Mouse (Mus musculus): Measurements from ENCODE around the gene Tlnrd1. TPM values are rescaled to one million over a fixed set of nuclear protein-coding genes. Genes with fewer than 3 reads are reported as not detected.

Tlnrd1 gene
- polyA plus RNA-seq, 1 experiment, result 117 TPM

DNA sequence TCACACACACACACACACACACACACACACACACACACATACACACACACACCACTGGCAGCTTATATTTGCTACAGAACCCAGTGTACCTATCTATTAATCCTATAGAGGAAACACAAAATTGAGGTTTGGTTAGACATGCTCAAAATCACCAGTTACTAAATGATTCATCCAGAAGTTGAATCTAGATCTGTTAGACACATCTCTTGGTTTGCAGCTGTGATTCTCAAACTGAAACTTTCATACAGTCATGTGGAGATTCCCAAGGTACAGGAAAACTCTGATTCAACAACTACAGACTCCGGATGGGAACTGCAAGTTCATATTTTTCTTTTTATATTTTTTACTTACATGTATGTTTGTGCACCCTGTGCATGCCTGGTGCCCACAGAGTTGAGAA lies 28.9 kb downstream of the Tlnrd1 start:
- WGBS, result 79% methylated on average over 1 of the region's 1 CpGs
- H3K4me3 ChIP-seq (ENCODE audit: low read depth, low read length), result no peak overlapping the region
- H3K27me3 ChIP-seq (ENCODE audit: control insufficient read depth, insufficient read depth, low read length), result no peaks in the 10 kb centered on the region
- H3K36me3 ChIP-seq (ENCODE audit: control insufficient read depth, insufficient read depth, low read length), result no peaks in the 10 kb centered on the region
- peaks cover 28% of the 10 kb centered on the region for H3K4me1 ChIP-seq (ENCODE audit: control insufficient read depth, insufficient read depth, insufficient read length, low read length)
- H3K27ac ChIP-seq (ENCODE audit: insufficient read depth, low read depth, low read length), result no peak overlapping the region
- TF ChIP-seq CTCF (IDR thresholded peaks at IDR 0.05; ENCODE audit: extremely low read depth, insufficient read length, insufficient replicate concordance, low read depth, low read length), result no peak

DNA sequence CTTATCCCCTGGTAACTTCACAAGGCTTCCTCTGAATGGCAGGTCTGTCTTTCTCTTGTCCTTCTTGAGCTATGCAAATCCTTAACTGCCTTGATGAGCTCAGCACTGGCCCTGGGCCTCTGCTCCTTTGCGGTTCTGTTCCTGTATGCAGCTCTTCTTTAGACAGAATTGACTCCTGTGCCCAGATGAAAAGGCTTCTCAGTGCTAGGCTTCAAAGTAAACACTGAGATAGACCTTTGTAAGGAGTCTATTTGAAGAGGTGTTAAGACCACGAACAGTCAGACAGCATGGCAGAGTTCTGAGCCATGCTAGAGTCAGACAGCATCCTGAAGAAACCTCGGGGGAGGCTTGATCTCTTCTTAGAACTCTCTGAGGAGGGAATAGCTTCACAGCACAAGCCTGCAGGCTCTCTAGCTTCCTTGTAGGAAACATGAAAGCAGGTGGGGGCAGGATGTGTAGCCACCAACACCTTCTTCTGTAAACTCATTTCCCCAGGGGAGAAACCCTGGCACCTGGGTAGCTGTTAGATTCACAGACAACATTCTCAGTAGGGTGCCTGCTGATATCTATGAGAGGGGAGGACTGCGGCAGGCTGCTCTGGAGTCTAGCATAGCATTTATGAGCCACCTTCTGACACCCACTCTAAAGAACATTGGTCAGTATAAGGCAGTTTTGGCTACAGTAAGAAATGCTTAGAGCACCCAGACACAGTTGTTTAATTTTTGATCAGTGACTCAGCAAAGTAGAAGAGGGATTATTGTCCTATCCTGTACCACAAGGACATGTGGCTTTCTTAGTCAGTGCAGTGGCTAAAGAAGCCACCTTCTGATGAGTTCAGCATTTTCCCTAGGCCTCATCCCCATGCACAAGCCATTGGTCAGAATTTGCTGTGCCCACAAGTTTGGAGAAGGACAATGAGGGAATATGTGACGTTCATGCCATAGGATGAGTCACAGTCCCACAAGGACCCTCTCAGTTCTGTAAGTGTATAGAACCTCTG lies 31.4 kb downstream of the Tlnrd1 start:
- H3K4me1 ChIP-seq (ENCODE audit: control insufficient read depth, insufficient read depth, insufficient read length, low read length), result peaks cover 27% of the 10 kb centered on the region
- H3K36me3 ChIP-seq (ENCODE audit: control insufficient read depth, insufficient read depth, low read length), result no peaks in the 10 kb centered on the region
- no peak overlapping the region for H3K4me3 ChIP-seq (ENCODE audit: low read depth, low read length)
- TF ChIP-seq CTCF (IDR thresholded peaks at IDR 0.05; ENCODE audit: extremely low read depth, insufficient read length, insufficient replicate concordance, low read depth, low read length), result no peak
- no peak for TF ChIP-seq POLR2A (IDR thresholded peaks at IDR 0.05; ENCODE audit: low read depth, low read length)
- H3K27me3 ChIP-seq (ENCODE audit: control insufficient read depth, insufficient read depth, low read length), result no peaks in the 10 kb centered on the region
- H3K27ac ChIP-seq (ENCODE audit: insufficient read depth, low read depth, low read length), result no peak overlapping the region
- WGBS, result 39% methylated on average over 5 of the region's 5 CpGs

DNA sequence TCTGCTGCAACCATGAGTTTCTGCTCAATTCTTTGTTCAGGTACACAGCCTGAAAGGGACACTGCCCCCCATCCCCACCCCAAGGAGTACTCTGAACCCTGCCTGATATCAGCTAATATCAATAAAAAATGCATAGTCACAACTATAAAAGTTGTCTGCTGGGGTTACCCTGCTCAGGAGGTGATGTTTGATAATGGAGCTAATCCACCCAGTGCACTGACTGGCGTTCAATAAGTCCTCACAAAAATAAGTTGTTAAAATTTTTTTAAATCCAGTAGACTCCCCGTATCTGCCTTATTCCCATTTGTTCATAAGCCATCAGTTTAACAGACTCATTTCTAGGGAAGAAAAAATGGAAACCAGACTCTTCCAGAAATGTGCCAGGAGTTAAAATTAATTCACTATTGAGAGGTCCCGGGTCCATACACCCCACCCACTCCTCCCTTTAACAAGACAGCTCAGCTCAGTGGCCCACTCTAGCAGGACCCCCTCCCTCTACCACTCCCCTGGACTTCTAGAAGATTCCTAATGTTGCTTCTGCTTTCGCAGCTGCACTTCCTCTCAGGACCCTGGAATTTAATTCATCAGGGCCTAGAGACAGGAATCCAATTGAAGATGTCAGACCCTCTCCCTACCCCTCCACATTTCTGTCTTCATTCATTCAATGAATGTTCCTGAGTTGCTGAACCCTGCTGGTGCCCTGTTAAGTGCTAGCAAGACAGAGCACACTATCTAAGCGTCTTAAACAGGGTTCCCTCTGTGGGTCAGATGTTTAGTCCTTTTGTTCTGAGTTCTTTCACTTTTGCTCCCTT lies 32.3 kb downstream of the Tlnrd1 start:
- TF ChIP-seq CTCF (IDR thresholded peaks at IDR 0.05; ENCODE audit: extremely low read depth, insufficient read length, insufficient replicate concordance, low read depth, low read length) (no peak), POLR2A (IDR thresholded peaks at IDR 0.05; ENCODE audit: low read depth, low read length) (no peak)
- H3K36me3 ChIP-seq (ENCODE audit: control insufficient read depth, insufficient read depth, low read length), result no peaks in the 10 kb centered on the region
- no peak overlapping the region for H3K4me3 ChIP-seq (ENCODE audit: low read depth, low read length)
- H3K4me1 ChIP-seq (ENCODE audit: control insufficient read depth, insufficient read depth, insufficient read length, low read length), result peaks cover 32% of the 10 kb centered on the region
- H3K27me3 ChIP-seq (ENCODE audit: control insufficient read depth, insufficient read depth, low read length), result no peaks in the 10 kb centered on the region
- H3K27ac ChIP-seq (ENCODE audit: insufficient read depth, low read depth, low read length), result no peak overlapping the region
- 53% methylated on average over 5 of the region's 5 CpGs for WGBS

DNA sequence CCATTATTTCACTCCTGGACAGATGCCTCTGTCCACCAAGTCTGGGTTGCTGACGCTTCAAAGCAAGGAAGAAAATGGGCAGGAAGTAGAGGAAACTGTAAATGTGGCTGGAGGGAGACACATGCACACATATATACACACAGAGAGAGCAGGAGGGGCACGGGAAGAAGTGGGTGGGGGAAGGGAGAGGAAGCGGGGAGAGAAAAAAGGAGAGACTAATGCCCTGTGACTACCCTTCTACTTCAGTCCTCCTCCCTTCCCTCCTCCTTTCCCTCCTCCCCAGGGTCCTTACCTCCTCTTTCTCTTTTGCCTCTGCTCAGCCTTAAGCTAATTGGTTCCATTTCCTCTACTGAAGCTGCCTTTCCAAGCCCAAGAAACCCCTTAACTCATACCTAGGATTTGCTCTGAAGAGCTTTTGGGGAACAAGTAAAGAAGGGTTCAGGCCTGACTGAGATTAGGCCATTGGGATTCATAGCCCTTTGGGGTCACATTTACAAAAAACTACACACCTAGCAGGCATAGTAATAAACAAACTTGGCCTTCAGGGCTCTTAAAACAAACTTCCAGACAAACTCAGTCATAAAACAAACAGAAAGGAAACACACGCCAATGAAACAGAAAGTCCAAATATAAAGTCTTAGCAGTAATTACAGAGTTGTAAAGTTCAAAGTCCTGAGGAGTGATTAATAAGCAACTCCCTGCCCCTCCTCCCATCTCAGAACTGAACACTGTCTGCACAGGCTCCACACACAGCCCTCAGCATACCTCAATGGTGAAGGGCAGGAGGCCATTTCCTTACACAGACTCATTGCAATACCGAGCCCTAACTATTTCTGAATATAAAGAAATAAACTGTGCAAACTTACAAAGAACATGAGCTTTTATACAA lies 36.7 kb downstream of the Tlnrd1 start:
- TF ChIP-seq CTCF (IDR thresholded peaks at IDR 0.05; ENCODE audit: extremely low read depth, insufficient read length, insufficient replicate concordance, low read depth, low read length) (no peak), POLR2A (IDR thresholded peaks at IDR 0.05; ENCODE audit: low read depth, low read length) (no peak)
- Histone ChIP-seq H3K27me3 (ENCODE audit: control insufficient read depth, insufficient read depth, low read length) (no peaks in the 10 kb centered on the region), H3K4me3 (ENCODE audit: low read depth, low read length) (no peak overlapping the region), H3K36me3 (ENCODE audit: control insufficient read depth, insufficient read depth, low read length) (no peaks in the 10 kb centered on the region), H3K4me1 (ENCODE audit: control insufficient read depth, insufficient read depth, insufficient read length, low read length) (peaks cover 32% of the 10 kb centered on the region), H3K27ac (ENCODE audit: insufficient read depth, low read depth, low read length) (peak overlapping the region; percentile 99)
- 9% methylated on average over 5 of the region's 5 CpGs for WGBS

DNA sequence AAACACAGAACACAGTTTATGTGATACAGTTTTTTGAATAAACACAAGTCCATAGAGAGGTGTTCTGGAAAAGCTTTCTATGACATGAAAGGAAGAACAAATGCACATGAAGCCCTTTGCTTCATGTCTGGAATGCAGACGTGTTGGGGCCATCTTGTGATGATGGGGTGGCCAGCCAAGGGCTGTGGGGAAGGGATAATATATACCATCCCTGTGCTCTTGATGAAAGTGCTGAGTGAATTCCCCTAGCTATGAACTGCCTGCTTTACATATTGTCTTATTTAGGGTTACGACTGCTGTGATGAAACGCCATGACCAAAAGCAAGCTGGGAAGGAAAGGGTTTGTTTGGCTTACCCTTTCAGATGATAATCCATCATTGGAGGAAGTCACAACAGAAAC lies 39.3 kb downstream of the Tlnrd1 start:
- no peak overlapping the region for H3K4me3 ChIP-seq (ENCODE audit: low read depth, low read length)
- H3K36me3 ChIP-seq (ENCODE audit: control insufficient read depth, insufficient read depth, low read length), result no peaks in the 10 kb centered on the region
- no peaks in the 10 kb centered on the region for H3K27me3 ChIP-seq (ENCODE audit: control insufficient read depth, insufficient read depth, low read length)
- TF ChIP-seq POLR2A (IDR thresholded peaks at IDR 0.05; ENCODE audit: low read depth, low read length) (no peak), CTCF (IDR thresholded peaks at IDR 0.05; ENCODE audit: extremely low read depth, insufficient read length, insufficient replicate concordance, low read depth, low read length) (no peak)
- 94% methylated on average over 3 of the region's 3 CpGs for WGBS
- no peak overlapping the region for H3K27ac ChIP-seq (ENCODE audit: insufficient read depth, low read depth, low read length)
- peaks cover 25% of the 10 kb centered on the region for H3K4me1 ChIP-seq (ENCODE audit: control insufficient read depth, insufficient read depth, insufficient read length, low read length)

DNA sequence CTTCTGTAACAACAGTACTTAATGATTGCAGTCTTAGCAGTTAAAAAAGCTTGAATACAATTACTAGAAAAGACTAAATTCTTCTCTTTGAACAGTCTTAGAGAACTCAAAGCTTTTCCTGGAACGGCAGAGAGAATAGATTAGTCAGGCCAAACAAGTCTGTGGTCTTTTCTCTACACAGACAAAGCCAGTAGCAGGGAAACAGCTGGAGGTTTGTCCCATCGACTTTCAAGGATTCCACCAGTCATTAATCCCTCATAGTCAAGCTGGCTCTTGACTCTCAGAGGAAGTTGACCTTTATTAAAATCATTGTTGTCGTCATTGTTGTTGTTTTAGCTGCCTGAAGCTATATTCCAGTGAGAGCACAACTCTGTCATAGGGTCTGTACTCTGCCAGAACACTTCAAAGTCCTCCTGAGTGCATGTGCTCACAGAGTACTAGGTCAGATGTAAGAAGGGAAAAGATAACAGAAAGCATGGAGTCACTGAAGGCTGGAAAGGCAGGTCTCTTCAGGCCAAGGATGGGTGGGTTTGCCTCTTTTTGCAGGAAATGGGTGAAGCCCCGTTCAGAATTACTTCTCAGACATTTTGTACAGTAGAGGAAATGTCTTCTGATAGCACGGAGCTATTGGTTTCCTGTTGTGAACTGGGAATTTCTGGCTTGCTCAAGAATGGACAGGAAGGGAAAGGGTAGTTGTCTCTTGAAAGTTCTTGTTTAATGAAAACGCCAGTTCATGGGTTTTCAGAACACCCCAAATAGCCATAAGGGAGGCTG lies 41.4 kb downstream of the Tlnrd1 start:
- no peak overlapping the region for H3K27ac ChIP-seq (ENCODE audit: insufficient read depth, low read depth, low read length)
- WGBS, result 62% methylated on average over 6 of the region's 6 CpGs
- H3K4me3 ChIP-seq (ENCODE audit: low read depth, low read length), result no peak overlapping the region
- no peak for TF ChIP-seq POLR2A (IDR thresholded peaks at IDR 0.05; ENCODE audit: low read depth, low read length)
- TF ChIP-seq CTCF (IDR thresholded peaks at IDR 0.05; ENCODE audit: extremely low read depth, insufficient read length, insufficient replicate concordance, low read depth, low read length), result no peak
- no peaks in the 10 kb centered on the region for H3K36me3 ChIP-seq (ENCODE audit: control insufficient read depth, insufficient read depth, low read length)
- no peaks in the 10 kb centered on the region for H3K27me3 ChIP-seq (ENCODE audit: control insufficient read depth, insufficient read depth, low read length)
- H3K4me1 ChIP-seq (ENCODE audit: control insufficient read depth, insufficient read depth, insufficient read length, low read length), result peaks cover 18% of the 10 kb centered on the region
